Mouse (Mus musculus): Measurements from ENCODE around the gene Cmtm1.

- TF ChIP-seq CTCF (IDR thresholded peaks at IDR 0.05; ENCODE audit: borderline replicate concordance, insufficient read depth, low read length) (no peak), POLR2A (IDR thresholded peaks at IDR 0.05; ENCODE audit: low read depth, low read length) (no peak)
These were observed 27.9 kb upstream of the Cmtm1 start for GRCm38 (mm10) chr8:104337890-104338289.
